Mouse (Mus musculus): ENCODE measurements around the gene Mrps33. TPM values are rescaled to one million over a fixed set of nuclear protein-coding genes. Genes with fewer than 3 reads are reported as not detected.

The Mrps33 gene
- total and polyA plus RNA-seq, 3 experiments, result 102 to 1,706 (median 126) TPM

- no peak for DNase-seq (ENCODE audit: low read depth, low spot score)
- TF ChIP-seq SIN3A (IDR thresholded peaks at IDR 0.05; ENCODE audit: low read length), result no peak
- TF ChIP-seq ZC3H11A (IDR thresholded peaks at IDR 0.05; ENCODE audit: low read depth, low read length), result no peak
- Histone ChIP-seq H3K79me2 (ENCODE audit: control insufficient read depth, insufficient read depth, low read length, poor library complexity) (no peaks in the 10 kb centered on the region), H3K27ac (ENCODE audit: control insufficient read depth, low read depth, low read length) (no peak overlapping the region), H3K27me3 (ENCODE audit: control insufficient read depth in 1 of 2, insufficient read depth in 2 of 2, low read length in 2 of 2) (no peaks in the 10 kb centered on the region; a peak in 1 of 4 replicates), H3K4me3 (ENCODE audit: control insufficient read depth in 1 of 2, insufficient read depth in 1 of 2, low read depth in 2 of 2, low read length in 2 of 2) (no peak overlapping the region), H3K36me3 (ENCODE audit: control insufficient read depth in 1 of 2, insufficient read depth in 2 of 2, low read length in 2 of 2) (no peaks in the 10 kb centered on the region), H3K9ac (ENCODE audit: control insufficient read depth, low read depth, low read length, poor library complexity, severe bottlenecking) (no peak overlapping the region), H3K4me1 (ENCODE audit: control insufficient read depth in 1 of 2, insufficient read depth in 2 of 2, low read length in 2 of 2) (no peaks in the 10 kb centered on the region), H3K9me3 (replicated peaks; ENCODE audit: insufficient read depth, low read length) (no peaks in the 10 kb centered on the region)
Observed at GRCm38 (mm10) chr6:39821241-39821640, 10.5 kb upstream of the Mrps33 start.

- Histone ChIP-seq H3K79me2 (ENCODE audit: control insufficient read depth, insufficient read depth, low read length, poor library complexity) (no peaks in the 10 kb centered on the region), H3K9ac (ENCODE audit: control insufficient read depth, low read depth, low read length, poor library complexity, severe bottlenecking) (no peak overlapping the region), H3K9me3 (replicated peaks; ENCODE audit: insufficient read depth, low read length) (no peaks in the 10 kb centered on the region), H3K27ac (ENCODE audit: control insufficient read depth, low read depth, low read length) (no peak overlapping the region), H3K4me1 (ENCODE audit: control insufficient read depth in 1 of 2, insufficient read depth in 2 of 2, low read length in 2 of 2) (no peaks in the 10 kb centered on the region), H3K27me3 (ENCODE audit: control insufficient read depth in 1 of 2, insufficient read depth in 2 of 2, low read length in 2 of 2) (no peaks in the 10 kb centered on the region; a peak in 1 of 4 replicates), H3K36me3 (ENCODE audit: control insufficient read depth in 1 of 2, insufficient read depth in 2 of 2, low read length in 2 of 2) (no peaks in the 10 kb centered on the region), H3K4me3 (ENCODE audit: control insufficient read depth in 1 of 2, insufficient read depth in 1 of 2, low read depth in 2 of 2, low read length in 2 of 2) (no peak overlapping the region)
- no peak for DNase-seq (ENCODE audit: low read depth, low spot score)
- TF ChIP-seq MXI1 (IDR thresholded peaks at IDR 0.05; ENCODE audit: low read depth, low read length) (no peak), RAD21 (IDR thresholded peaks at IDR 0.05; ENCODE audit: low read depth, low read length) (no peak), CTCF (IDR thresholded peaks at IDR 0.05 in 2 of 3, conservative IDR thresholded peaks at IDR 0.05 in 1 of 3; ENCODE audit: control insufficient read depth in 1 of 3, insufficient read depth in 1 of 3, low read depth in 2 of 3, low read length in 3 of 3, poor library complexity in 1 of 3, severe bottlenecking in 1 of 3) (no peak), KAT2A (conservative IDR thresholded peaks at IDR 0.05; ENCODE audit: low read depth, low read length) (no peak), EP300 (IDR thresholded peaks at IDR 0.05; ENCODE audit: low read depth in 1 of 2, low read length in 2 of 2) (no peak), ZNF384 (IDR thresholded peaks at IDR 0.05; ENCODE audit: low read depth, low read length) (no peak), POLR2A (IDR thresholded peaks at IDR 0.05; ENCODE audit: control insufficient read depth in 1 of 2, insufficient read depth in 1 of 2, low read depth in 1 of 2, low read length in 2 of 2, poor library complexity in 1 of 2) (no peak), TAL1 (IDR thresholded peaks at IDR 0.05; ENCODE audit: low read length) (no peak), TCF12 (IDR thresholded peaks at IDR 0.05; ENCODE audit: low read depth, low read length) (no peak), TBP (IDR thresholded peaks at IDR 0.05; ENCODE audit: low read depth, low read length) (no peak), SMC3 (IDR thresholded peaks at IDR 0.05; ENCODE audit: low read depth, low read length) (no peak), MYB (IDR thresholded peaks at IDR 0.05; ENCODE audit: low read depth, low read length) (no peak)
Observed at GRCm38 (mm10) chr6:39818922-39819321, 8.1 kb upstream of the Mrps33 start.

GRCm38 (mm10) chr6:39808511-39808910, 2.3 kb downstream of the Mrps33 start:
- no peaks in the 10 kb centered on the region for H3K27me3 ChIP-seq (ENCODE audit: control insufficient read depth in 1 of 2, insufficient read depth in 2 of 2, low read length in 2 of 2)
- no peaks in the 10 kb centered on the region for H3K9me3 ChIP-seq (replicated peaks; ENCODE audit: insufficient read depth, low read length)
- TF ChIP-seq TAL1 (IDR thresholded peaks at IDR 0.05; ENCODE audit: low read length) (no peak), RCOR1 (IDR thresholded peaks at IDR 0.05; ENCODE audit: low read depth, low read length) (no peak), SIN3A (IDR thresholded peaks at IDR 0.05; ENCODE audit: low read length) (no peak), CHD2 (IDR thresholded peaks at IDR 0.05; ENCODE audit: low read length) (no peak), ETS1 (IDR thresholded peaks at IDR 0.05; ENCODE audit: low read depth, low read length) (no peak), NELFE (IDR thresholded peaks at IDR 0.05; ENCODE audit: low read depth, low read length) (no peak)
- peaks cover 2 to 13% of the 10 kb centered on the region in 2 experiments; a peak in 3 of 4 replicates for H3K36me3 ChIP-seq (ENCODE audit: control insufficient read depth in 1 of 2, insufficient read depth in 2 of 2, low read length in 2 of 2)
- H3K79me2 ChIP-seq (ENCODE audit: control insufficient read depth, insufficient read depth, low read length, poor library complexity), result peaks cover 12% of the 10 kb centered on the region
- no peak for DNase-seq (ENCODE audit: low read depth, low spot score)
- H3K4me1 ChIP-seq (ENCODE audit: control insufficient read depth in 1 of 2, insufficient read depth in 2 of 2, low read length in 2 of 2), result peaks cover 0 to 4% of the 10 kb centered on the region in 2 experiments; a peak in 1 of 4 replicates
- no peak overlapping the region for H3K9ac ChIP-seq (ENCODE audit: control insufficient read depth, low read depth, low read length, poor library complexity, severe bottlenecking)
- H3K27ac ChIP-seq (ENCODE audit: control insufficient read depth, low read depth, low read length), result no peak overlapping the region
- H3K4me3 ChIP-seq (ENCODE audit: control insufficient read depth in 1 of 2, insufficient read depth in 1 of 2, low read depth in 2 of 2, low read length in 2 of 2), result no peak overlapping the region
